Mouse (Mus musculus) cerebellum, postnatal 4 days (tissue): ENCODE results near the gene Rnaset2b.
"Not testable (repeated sequence)": the region's sequence is repeated elsewhere in the genome, so short reads cannot be mapped to it uniquely, and the experiment has no call there.

Source experiments
- DNase-seq, 2 experiments: peaks; one replicate each; pipeline ENCODE4 v3.0.0; 2022; ENCODE audit warnings: low spot score in 2 of 2, mixed read lengths in 1 of 2

The Rnaset2b gene

DNA sequence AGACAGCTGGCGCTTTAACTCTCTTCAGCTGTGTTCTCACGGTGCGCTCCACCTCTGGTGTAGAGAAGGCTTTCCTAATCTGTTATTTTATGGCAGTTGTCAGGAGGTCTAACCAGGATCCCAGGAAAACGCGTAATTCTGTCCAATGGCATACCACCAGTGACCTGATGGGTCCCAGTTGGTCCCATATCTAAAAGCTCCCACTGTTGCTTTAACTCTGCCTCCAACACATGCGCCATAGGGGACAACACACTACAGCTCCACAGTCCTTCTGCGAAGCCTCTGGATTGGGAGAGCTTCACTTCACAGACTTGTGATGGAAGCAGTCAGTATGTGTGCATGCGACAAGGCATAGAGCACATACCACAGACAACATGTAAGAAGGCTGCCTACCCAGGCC, 9.7 kb downstream of the Rnaset2b start:
- DNase-seq: not testable (repeated sequence)

DNA sequence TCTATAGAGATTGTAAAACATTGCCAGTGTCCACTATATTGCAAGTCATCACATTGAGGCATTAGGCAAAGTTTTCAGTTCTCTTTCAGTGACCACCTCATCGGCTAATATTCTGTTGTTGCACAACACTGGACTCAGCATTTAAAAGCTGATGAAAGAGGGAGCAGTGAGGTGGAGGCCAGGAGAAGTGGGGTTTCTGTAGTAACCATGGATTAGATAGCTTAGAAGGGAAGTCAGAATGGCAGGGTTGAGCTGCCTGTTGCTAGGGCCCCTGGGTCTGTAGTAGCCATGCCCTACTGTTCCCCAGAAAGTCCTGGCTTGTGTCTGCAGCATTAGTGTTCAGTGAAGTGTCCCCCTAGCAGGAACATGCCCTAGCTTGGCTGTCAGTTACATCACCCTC, 15.7 kb downstream of the Rnaset2b start:
- not testable (repeated sequence) for DNase-seq

DNA sequence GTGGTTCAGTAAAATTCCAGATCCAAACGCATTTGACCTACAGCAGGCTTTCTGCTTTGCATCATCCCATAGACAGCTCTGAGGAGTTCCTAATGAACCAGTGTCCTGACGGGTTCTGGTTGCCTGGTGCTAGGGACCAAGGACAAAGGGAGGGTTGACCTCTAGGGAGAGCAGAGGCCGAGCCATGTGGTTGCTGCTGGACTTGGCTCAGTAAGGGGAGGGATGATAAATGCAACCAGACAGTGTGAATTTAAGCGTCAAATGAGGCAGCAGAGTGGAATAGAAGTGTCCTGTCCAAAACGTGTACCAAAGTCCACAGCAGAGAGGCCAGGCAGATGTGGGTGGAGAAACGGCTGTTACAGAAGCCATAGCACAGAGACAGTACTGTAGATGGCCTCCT, 25.1 kb downstream of the Rnaset2b start:
- DNase-seq: not testable (repeated sequence)

DNA sequence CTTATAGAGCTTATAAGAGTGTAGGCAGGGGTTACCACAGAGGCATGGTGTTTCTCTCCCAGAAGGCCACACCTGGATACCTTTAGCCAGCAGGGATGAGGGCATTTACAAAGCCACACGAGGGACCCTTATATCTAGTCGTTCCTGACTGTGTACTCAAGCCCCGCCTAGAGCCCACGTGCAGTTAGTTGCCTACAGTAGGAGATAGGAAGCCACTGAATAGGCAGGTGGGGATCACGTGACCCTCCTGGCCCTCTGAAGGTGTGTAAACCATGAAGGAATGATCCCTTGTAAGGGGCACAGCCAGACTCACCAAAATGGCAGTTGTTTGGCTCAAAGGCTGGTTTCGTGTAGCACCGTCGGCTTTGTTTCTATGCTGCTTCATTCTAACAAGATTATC, 26.4 kb downstream of the Rnaset2b start:
- not testable (repeated sequence) for DNase-seq

DNA sequence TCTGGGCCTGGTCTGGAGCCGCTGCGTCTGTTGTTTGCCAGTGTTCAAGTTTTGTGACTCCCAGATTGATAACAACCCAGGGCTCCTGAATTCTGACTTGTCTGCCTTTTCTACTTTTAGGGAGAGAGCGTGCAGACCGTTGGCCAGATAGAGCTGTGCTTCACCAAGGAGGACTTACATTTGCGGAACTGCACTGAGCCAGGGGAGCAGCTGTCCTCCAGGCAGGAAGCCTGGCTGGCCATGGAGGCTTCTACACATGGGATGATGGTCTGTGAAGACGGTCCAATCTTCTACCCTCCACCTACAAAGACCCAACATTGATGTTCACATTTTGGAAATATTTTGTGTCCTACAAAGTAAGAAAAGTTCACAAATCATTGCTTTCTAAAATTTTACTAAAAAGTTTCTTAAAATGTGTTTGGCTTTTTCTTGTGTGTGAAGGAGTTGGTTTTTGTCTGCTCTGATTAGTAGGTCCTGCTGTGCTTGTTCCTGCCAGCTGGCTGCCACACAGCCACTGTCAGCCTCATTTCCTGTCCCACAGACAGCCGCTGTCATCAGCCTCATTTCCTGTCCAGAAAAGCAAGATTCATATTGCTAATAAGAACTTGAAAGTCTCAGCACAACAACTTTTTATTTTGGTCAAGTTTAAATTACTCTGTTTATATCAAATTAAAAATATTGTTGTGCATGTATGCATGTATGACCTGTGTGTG, 27.5 kb downstream of the Rnaset2b start:
- DNase-seq: not testable (repeated sequence)

DNA sequence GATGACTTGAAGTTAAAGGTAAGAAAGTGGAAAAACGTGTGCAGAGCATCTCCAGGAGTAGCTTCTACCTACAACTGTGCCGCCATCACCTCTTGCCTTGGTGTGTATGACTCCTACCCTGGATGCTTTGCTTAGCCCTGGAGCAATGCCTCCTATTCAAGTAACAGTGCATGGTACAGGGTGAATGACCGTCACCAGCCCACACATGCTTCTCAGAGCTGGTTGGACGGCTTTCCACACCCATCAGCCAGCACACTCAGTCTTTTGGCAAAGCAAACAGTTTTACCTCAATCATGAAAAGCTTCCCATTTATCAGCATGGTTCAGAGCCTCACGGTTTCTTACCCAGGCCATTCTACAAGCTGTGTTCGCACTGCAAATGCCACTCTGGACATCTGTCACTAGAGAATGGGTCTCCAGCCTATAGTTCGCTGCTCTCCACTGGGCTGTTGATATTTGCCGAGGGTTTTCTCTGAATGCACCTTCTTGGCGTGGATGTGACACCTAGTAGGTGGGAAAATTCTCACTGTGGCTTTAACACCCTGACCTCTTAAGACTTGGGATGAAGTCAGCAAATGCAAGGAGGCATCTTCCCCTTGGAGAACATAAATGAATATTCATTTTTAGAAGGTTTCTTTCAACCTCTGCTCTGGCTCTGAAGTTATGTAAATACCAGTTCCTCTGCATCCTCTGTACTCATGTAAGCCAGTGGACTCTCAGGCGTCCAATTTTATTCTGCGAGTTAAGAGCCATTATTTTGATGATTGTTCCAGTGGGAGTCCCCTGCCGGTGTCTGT, 31.6 kb downstream of the Rnaset2b start:
- DNase-seq: not testable (repeated sequence)

DNA sequence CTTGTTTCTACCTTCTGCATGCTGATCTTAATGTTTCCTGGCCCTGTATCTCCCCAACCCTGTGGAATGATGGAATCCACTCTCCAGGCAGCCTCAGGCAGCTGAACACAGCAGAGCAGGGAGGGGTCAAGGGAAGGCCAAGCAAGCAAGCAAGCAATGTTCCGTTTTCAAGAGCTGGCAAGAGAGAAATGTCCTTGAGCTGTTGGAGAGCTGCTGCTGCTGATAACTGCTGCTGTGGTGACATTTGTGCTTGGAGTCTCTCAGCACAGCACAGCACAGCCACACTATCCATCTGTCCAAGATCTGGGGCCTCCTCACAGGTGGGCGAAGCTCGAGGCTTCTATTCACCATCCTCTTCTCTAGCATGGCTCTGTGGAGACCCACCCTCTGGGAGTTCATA, 33.0 kb downstream of the Rnaset2b start:
- not testable (repeated sequence) for DNase-seq

DNA sequence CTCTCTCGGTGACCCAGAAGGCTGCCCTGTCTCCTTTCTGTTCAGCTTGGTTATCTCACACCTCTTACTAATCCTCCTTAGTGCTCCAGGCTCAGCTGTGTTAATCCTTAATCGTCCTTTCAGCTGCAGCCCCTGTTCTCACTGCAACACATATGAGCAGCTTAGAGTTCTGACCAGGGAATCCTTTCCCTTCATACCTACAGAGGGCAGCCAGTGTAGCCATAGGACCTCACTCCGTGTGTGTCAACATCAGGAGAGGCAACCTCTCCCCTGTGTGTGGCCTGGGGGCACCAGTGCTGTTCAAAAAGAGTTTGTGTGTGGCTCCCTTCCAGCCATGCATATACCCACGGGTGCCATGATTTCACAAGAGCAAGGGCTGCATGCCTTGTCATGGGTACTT, 35.2 kb downstream of the Rnaset2b start:
- not testable (repeated sequence) for DNase-seq

DNA sequence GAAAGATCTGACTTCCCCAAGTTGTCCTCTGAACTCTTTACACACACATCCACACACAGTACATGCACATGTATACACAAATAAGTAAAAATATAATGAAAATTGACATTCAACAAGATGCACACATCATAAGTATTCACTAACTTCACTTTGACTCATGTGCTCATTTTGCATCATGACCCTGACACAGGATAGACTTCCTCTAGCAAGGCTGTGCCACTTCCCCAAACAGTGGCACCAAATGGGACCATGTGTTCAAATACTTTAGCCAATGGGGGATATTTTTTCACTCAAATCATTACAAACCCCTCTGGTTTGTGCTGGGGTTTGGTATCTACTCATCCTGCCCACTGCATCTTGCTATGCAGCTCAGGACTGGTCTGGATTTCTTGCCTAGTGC, 38.5 kb downstream of the Rnaset2b start:
- not testable (repeated sequence) for DNase-seq

DNA sequence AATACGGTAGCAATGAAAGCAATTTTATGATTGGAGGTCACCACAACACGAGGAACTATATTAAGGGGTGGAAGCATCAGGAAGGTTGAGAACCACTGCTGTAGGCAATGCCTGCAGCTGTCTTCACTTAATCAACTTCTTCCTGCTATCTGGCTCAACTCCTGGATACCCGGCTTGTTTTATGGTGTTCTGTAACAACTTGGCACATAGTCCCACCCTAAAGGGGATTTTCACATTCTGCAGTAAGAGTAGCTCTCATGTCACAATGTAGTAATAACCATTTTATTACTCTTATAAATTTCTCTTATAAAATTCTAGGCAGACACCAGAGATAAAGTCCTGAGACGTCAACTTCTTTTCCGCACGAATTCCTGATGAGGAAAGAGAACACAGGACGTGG, 39.0 kb downstream of the Rnaset2b start:
- DNase-seq: not testable (repeated sequence)

DNA sequence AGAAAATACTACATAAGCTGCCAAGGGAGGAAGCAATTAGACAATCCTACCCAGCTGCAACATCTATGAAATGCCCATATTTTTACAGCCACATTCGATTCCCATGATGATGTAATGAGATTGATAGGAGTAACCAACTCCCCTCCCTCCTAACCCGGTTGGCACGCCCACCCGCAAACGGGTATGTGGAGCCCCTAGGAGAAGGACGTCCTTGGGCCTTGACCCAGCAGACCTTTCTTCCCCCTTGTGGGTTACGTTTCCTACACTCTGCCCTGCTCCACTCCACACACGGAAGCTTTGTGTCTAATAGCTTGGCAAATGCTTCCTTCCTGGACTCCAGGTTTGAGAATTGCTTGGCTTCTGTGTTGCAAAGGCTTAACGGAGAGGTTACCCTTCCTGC, 39.5 kb downstream of the Rnaset2b start:
- DNase-seq: not testable (repeated sequence)

DNA sequence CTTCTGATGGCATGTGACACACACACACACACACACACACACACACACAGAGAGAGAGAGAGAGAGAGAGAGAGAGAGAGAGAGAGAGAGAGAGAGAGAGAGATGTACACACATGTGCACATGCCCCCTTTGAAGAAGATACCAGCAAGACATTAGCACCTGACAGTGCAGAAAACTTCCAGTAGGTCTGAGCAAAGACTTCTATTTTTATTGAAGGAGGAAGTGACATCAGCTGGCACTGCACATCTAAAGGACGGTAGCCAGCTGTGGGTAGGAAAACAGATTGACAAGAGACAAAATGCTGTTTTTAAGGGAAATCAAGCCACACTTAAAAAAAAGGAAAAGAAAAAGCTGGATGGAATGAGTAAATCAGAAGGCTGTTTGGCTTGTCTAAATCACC, 43.8 kb downstream of the Rnaset2b start:
- not testable (repeated sequence) for DNase-seq

DNA sequence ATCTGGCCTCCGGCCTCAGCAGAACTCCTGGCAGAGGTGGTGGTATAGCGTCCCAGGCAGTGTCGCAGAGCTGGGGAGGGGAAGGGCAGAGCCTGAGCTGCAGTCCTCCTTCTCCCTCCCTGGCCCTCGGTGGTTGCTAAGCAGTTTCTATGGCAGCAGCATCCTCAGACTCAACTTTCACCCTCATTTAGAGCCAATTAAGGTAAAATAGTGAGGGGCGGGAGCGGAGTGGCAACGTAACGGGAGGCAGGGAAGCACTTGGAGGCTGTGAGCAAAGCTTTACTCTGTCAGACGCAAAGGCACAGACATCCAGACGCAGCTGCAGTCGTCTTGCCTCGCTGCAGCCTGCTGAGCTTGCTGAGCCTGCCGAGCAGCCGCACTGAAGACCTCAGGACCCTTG, 54.8 kb downstream of the Rnaset2b start, which contains the start of gene Gm1604a:
Gene Gm1604a (plus strand): TSS at position 312 of the 400 bp plus-strand sequence.
- DNase-seq: not testable (repeated sequence)

DNA sequence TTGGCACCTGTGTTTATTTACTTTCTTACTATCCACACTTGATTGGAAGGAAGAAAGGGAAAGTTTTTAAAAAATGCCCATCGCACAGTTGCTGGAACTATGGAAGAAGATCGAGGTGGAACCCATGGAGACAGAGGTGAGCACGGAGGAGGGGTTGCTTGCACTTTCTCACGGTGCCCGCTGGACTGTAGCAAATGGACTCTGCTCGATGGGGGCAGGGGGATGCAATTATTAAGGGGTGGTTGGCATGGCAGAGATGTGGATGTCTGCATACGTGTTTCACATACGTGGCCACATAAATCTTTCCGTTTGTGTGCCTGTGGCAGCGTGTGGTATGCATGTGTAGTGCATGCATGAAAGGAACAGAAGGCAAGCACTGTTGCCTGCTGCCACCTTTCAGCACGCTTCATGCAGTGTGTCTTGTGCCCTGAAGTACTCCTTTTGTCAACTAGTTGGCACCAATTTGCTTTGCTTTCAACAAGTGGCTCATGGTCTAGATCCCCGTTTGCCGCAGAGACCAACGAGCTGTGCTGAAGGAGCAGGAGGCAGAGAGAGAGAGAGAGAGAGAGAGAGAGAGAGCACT, 55.4 kb downstream of the Rnaset2b start:
- DNase-seq: not testable (repeated sequence)

DNA sequence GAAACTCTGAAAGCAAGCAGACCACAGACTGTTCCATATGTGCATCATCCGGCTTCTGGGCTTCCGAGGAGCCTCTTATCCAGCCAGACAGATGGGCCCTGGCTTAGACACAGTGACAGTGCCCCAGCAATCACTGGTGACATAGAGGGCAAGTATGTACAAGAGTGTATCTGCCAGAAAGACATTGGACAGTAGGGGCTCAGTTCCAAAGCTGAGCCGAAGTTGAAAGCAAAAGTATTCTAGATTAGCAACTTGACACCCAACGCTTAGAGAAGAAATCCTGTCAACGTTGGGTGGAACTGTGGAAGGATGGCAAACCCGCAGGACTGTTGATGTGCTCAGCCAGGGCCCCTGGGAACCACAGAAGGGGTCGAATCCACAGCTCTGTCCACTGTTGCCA, 59.8 kb downstream of the Rnaset2b start:
- not testable (repeated sequence) for DNase-seq

DNA sequence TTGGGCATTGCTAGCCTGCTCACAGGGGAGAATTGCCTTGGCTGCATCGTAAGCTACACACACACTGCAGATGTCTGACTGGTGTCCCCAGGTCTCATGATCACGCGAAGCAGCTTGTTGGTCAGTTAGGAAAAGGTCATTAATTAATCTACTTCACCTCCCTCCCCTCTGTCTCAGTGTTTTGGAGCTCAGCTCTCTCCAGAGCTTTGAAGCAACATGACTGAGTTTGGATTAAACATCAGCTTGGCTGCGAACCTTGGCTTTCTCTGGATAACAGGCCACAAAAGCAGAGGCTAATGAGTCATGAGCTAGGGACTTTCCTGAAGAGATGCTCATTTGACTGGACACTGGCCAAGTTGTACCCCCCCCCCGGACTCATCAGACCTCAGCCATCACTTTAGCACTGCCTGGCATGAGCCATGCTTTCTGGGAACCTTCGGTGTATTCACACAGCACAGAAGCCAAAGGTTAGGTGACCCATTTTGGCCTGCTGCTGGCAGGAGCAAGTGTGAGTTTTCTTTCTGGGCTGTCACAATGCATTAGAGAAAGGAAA, 60.3 kb downstream of the Rnaset2b start:
- DNase-seq: not testable (repeated sequence)

DNA sequence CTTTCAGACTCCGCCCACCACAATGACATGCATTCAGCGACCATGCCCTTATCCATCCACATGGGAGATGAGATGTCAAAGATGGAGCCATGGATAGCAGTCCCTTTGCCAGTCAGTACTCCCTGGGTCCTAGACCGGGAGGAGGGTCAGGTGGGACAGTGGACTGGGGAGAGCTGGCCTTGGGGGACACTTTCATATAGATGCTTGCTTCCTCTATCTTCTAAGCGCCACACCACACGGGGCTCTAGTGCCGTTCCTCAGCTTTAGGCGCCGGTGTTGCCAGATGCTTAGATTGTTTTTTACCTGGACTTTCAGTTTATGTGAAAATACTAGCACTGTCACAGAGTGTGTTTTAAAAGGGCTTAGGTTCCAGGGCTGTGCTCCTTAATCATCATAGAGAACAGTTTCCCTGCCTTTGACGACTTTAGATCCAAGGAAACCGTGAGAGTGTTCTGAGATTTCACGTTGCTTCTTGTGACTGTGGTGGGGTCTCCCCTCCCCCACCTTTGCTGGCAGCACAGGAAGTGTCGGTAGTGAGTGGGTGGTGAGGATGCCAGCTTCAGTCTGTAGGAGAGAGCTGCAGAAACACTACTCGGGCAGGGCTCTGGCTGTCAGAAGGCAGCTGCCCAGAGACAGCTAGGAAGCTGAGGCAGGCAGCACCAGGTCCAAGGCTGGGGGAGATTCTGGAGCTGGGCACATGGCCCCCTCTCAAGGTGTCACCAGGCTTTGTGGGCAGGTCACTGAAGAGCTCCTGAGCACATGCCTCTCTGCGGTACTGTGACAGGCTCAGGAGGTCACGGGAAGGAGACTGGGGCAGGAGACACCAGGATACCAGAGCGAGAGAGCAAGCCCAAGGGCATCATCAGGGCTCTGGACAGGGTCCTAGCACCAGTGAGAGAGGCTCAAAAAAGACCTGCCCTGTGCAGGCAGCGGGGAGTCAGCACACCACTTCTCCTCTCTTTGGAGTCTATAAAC, 63.0 kb downstream of the Rnaset2b start:
- not testable (repeated sequence) for DNase-seq
